Mouse (Mus musculus): Measurements from ENCODE around the gene Rabgap1l.

DNA sequence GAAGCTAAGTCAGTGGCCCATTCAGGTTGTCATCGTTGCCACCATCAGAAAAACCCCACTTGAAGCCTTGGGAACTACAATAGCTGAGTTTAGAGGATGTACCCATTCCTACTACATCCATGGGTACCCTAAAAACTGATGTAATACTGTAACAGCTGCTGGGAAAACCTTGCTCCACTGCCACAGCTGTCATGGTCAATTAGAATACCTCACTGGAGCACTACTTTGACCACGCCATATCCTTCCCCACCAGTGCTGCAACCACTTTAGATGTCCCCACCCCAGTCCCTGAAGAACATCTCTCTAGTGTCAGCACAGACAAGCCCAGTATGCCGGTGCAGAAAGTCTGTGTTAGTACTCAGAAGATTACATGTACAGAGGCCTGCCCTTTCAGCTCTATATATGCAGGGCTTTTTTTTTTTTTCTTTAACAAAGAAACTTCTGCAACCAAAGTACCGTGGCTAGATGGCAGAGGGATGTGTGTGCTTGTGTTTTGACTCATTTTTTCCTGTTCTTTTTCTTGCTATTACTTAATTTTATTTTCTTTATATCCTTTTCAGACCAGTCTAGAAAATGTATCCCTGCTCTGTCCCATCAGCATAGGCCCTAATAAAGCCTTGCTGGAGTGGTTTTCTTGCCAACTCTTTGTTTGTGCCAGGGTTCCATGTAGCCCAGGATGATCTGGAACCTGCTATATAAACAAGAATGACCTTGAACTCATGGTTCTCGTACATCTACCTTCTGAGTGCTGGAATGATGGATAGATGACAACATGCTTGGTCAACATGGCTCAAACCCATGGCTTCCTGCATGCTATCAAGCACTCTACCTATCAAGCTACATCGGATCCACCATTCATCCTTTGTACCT is 100.6 kb downstream of the Rabgap1l start:
- TF ChIP-seq CTCF (IDR thresholded peaks at IDR 0.05; ENCODE audit: insufficient read depth, low read length) = no peak
- TF ChIP-seq POLR2A (IDR thresholded peaks at IDR 0.05; ENCODE audit: borderline replicate concordance, extremely low read depth, low read depth, low read length) = no peak
